Mouse (Mus musculus): ENCODE data around the gene Cst13.

Gene Cst13

GRCm38 (mm10) chr2:148874617-148875334 is 54.9 kb downstream of the Cst13 start:
- DNase-seq (ENCODE audit: low spot score) = no peak

DNA sequence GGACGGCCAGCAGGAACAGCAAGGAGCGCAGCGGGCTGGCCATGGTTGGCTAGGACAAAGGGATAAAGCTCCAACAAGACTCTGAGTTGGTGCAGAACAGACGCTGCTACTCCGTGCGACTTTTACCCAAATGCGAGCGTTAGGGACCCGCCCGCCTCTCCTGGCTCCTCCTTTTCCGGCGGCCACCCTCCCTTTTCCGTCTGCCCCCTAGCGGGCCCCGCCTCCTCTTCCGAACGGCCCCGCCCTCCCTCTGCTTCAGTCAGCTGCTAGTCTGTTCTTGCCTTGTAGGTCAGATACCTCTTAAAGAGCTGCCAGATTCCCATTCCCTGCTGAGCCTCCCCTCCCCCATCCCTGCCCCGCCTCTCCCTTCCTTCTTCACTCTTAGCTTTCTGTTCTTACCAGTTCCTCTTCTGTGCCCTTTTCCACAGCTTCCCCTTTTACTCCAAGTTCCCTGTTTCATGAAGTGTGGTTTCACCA is 55.5 kb downstream of the Cst13 start, which contains the start of gene Cst3:
TSS of gene Cst3 (minus strand) at position 358 of the 477 bp plus-strand sequence.
- peak; percentile 89 for DNase-seq (ENCODE audit: low spot score)

- peak; percentile 15 for DNase-seq (ENCODE audit: low spot score)
These were observed 57.3 kb downstream of the Cst13 start for GRCm38 (mm10) chr2:148877016-148877770.

DNA sequence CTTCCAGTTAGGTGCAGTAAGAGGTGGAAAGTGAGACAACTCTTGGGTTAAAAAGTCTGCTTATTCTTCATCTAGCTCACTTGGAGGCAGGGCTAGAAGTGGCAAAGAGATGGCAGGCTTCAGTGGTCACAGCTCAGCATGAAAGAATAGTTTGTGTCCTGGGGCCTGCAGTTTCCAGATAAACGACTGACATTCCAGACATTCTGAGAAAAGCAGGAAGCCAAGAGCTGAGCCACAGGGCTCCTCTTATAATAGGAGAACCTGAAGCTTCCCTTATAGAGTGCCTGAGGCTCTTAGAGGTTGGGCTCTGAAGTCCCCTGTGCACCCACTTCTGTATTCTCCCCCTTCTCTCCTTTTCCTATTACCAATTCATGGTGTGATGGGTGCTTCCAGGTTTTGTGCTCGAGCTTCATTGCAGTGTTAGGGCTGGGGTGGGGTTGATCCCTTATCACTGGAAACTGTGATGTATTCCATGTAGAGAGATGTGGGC is 58.8 kb downstream of the Cst13 start:
- no peak for DNase-seq (ENCODE audit: low spot score)

GRCm38 (mm10) chr2:148879199-148879598 is 59.3 kb downstream of the Cst13 start:
- DNase-seq (ENCODE audit: low spot score) = no peak
